ENCODE assay signal across 9 mouse cellular contexts in genomic region chr10:40524991-40525390, GRCm38 (mm10). TPM values are rescaled to one million over a fixed set of nuclear protein-coding genes. Genes with fewer than 3 reads are reported as not detected.
DNase-seq lines count a peak whose midpoint lies in the region.
"Had no signal": no experiment of that assay in that cellular context is flagged by ENCODE, and none has a peak within 500 bp of the region (broad histone marks: within the 10 kb centered on the region; RNA-seq: fewer than 3 reads in every experiment).

No protein-coding gene starts in this region.

- DNase-seq in gastrocnemius, adult 18-20 months (ENCODE audit: low spot score) = peak; percentile 81
- DNase-seq in gastrocnemius, postnatal 25 days = no peak
- peak; percentile 65 for DNase-seq in ovary, postnatal 14 days (ENCODE audit: low spot score)
- no peak for DNase-seq in ovary, postnatal 10 days (ENCODE audit: low spot score)
- peak; percentile 74 for DNase-seq in c-Kit-positive CD71-positive TER-119-negative erythroid progenitor cells, embryonic 14.5 days (ENCODE audit: low read depth)
- peak; percentile 70 for DNase-seq in heart, postnatal 4 days
- peak; percentile 93 for DNase-seq in lung, postnatal 36 days
- no peak for DNase-seq in ovary, postnatal 36 days (ENCODE audit: low spot score)

RNA-seq across cellular contexts. Expression of gene Slc22a16, which starts 45.1 kb away (rescaled TPM):
- total RNA-seq in gastrocnemius, adult 18-20 months (2021) = not detected
- total RNA-seq in gastrocnemius, postnatal 25 days (2021) = not detected
- not detected for total RNA-seq in heart, postnatal 4 days (2021)
- total RNA-seq: layer of hippocampus, postnatal 14 days had no signal

Comparison
In these comparisons a context has a peak if more than half of its experiments do, and no peak if none do; other contexts are left out.
1. DNase-seq: peak in gastrocnemius, adult 18-20 months (single experiment), ovary, postnatal 14 days (single experiment), c-Kit-positive CD71-positive TER-119-negative erythroid progenitor cells, embryonic 14.5 days (single experiment), heart, postnatal 4 days (single experiment) and lung, postnatal 36 days (single experiment); none in gastrocnemius, postnatal 25 days (single experiment), ovary, postnatal 10 days (single experiment) and ovary, postnatal 36 days (single experiment).